Mouse (Mus musculus): ENCODE results near the gene Dennd2a.

GRCm38 (mm10) chr6:39478509-39479150, 79.0 kb downstream of the Dennd2a start:
- TF ChIP-seq CTCF (IDR thresholded peaks at IDR 0.05; ENCODE audit: insufficient read depth, low read depth, low read length) (no peak), POLR2A (IDR thresholded peaks at IDR 0.05; ENCODE audit: insufficient read depth, low read depth, low read length) (no peak)
